Mouse (Mus musculus) liver, postnatal 0 days (tissue): ENCODE measurements around the gene 4930402H24Rik.
A peak's percentile ranks its signal among the peaks of the same experiment; 100 is the strongest.

Source experiments
- CTCF ChIP-seq: sonication (generic); IDR thresholded peaks from 2 replicates; pipeline ENCODE4 v1.5.1; 2016; ENCODE audit warnings: antibody characterized with exemption, low read depth
- EP300 ChIP-seq: IDR thresholded peaks from 2 replicates; pipeline ENCODE4 v1.6.1; 2016; ENCODE audit warnings: antibody characterized with exemption, low read depth, mild to moderate bottlenecking

DNA sequence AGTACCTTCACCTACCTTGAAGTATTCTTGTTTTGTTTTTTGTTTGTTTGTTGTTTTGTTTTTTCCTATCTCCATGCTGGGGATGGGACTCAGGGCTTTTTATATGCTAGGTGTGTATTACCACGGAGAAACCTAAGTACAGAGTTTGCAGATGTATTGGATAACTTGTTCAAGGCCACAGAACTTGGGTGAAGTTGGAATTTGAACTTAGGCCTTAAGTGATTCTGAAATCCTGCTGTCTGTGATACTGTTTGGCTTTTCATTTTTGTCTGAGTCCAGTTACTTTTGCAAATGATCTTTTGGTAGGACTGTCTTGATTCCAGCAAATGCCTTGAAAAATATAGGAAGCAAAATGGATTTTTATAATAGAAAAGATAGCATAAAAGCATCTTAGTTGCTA is 5.5 kb upstream of the 4930402H24Rik start:
- TF ChIP-seq CTCF (no peak), EP300 (0 out of 2 replicates have a peak, but pooled peaks have one; percentile 16)
